9 mouse cellular contexts compared by ENCODE assay signal in genomic region chr9:103432122-103432778, GRCm38 (mm10). TPM values are rescaled to one million over a fixed set of nuclear protein-coding genes. Genes with fewer than 3 reads are reported as not detected.
A peak's percentile ranks its signal among the peaks of the same experiment; 100 is the strongest.
DNase-seq lines count a peak whose midpoint lies in the region; ATAC-seq and TF ChIP-seq lines count a peak whose summit lies in the region.
"Had no signal": no experiment of that assay in that cellular context is flagged by ENCODE, and none has a peak within 500 bp of the region (broad histone marks: within the 10 kb centered on the region; RNA-seq: fewer than 3 reads in every experiment).

No protein-coding gene starts in this region.

- H3K4me2 ChIP-seq in limb, embryonic 11.5 days (ENCODE audit: low read depth, severe bottlenecking): no peak overlapping the region
- H3K4me2 ChIP-seq in myocyte (ENCODE audit: low read depth): peak overlapping the region; percentile 49
- H3K4me2 ChIP-seq: liver, embryonic 15.5 days had no signal

- no peaks in the 10 kb centered on the region for H3K79me2 ChIP-seq in myocyte (ENCODE audit: control insufficient read depth, insufficient read depth)

- H3ac ChIP-seq in myocyte (ENCODE audit: control insufficient read depth, insufficient read length): no peak overlapping the region

- H3K27ac ChIP-seq in limb, embryonic 11.5 days (replicated peaks; ENCODE audit: low read depth, low read length): 0 out of 2 replicates have a peak overlapping the region, but pooled peaks have one; percentile 21
- no peak overlapping the region for H3K27ac ChIP-seq in limb, embryonic 10.5 days
- H3K27ac ChIP-seq: liver, embryonic 15.5 days had no signal

- no peak overlapping the region for H3K9ac ChIP-seq in limb, embryonic 11.5 days (ENCODE audit: low read length)
- H3K9ac ChIP-seq: liver, embryonic 15.5 days had no signal

- H3K27me3 ChIP-seq in limb, embryonic 11.5 days (ENCODE audit: control insufficient read depth, insufficient read depth, low read length): no peaks in the 10 kb centered on the region
- no peaks in the 10 kb centered on the region for H3K27me3 ChIP-seq in limb, embryonic 10.5 days (ENCODE audit: low read depth, poor library complexity, severe bottlenecking)
- no peaks in the 10 kb centered on the region for H3K27me3 ChIP-seq in myocyte (ENCODE audit: control insufficient read depth, insufficient read depth, insufficient read length)
- H3K27me3 ChIP-seq: liver, embryonic 15.5 days had no signal

- no peak for DNase-seq in limb, embryonic 11.5 days (ENCODE audit: low spot score)
- DNase-seq in limb, embryonic 10.5 days (ENCODE audit: low spot score): no peak
- peak; percentile 26 for DNase-seq in adrenal gland, postnatal 10 days
- DNase-seq in gastrocnemius, postnatal 10 days: peak; percentile 53
- no peak for DNase-seq in layer of hippocampus, adult 9-11 months
- DNase-seq in retina, postnatal 1 day: no peak

- H3K36me3 ChIP-seq in limb, embryonic 11.5 days (ENCODE audit: control insufficient read depth, insufficient read depth, low read length): no peaks in the 10 kb centered on the region
- H3K36me3 ChIP-seq in limb, embryonic 10.5 days: no peaks in the 10 kb centered on the region
- no peaks in the 10 kb centered on the region for H3K36me3 ChIP-seq in myocyte (ENCODE audit: control insufficient read depth, insufficient read depth)
- H3K36me3 ChIP-seq: liver, embryonic 15.5 days had no signal

- no peaks in the 10 kb centered on the region for H3K9me3 ChIP-seq in limb, embryonic 11.5 days (ENCODE audit: control insufficient read depth, low read length)
- H3K9me3 ChIP-seq in limb, embryonic 10.5 days (replicated peaks): no peaks in the 10 kb centered on the region
- H3K9me3 ChIP-seq: liver, embryonic 15.5 days had no signal

- H3K4me1 ChIP-seq in limb, embryonic 11.5 days (ENCODE audit: control insufficient read depth, insufficient read depth, low read length): peaks cover 10% of the 10 kb centered on the region; the same call in 1 of the 2 replicates
- H3K4me1 ChIP-seq in limb, embryonic 10.5 days: peaks cover 13% of the 10 kb centered on the region
- H3K4me1 ChIP-seq: liver, embryonic 15.5 days had no signal

- 45% methylated on average over 13 of the region's 13 CpGs for WGBS in limb, embryonic 11.5 days
- WGBS in limb, embryonic 10.5 days: 59% methylated on average over 13 of the region's 13 CpGs

- no peak overlapping the region for H3K4me3 ChIP-seq in limb, embryonic 11.5 days (ENCODE audit: low read depth, low read length)
- no peak overlapping the region for H3K4me3 ChIP-seq in limb, embryonic 10.5 days
- no peak overlapping the region for H3K4me3 ChIP-seq in myocyte
- H3K4me3 ChIP-seq: liver, embryonic 15.5 days had no signal

- ATAC-seq in limb, embryonic 11.5 days (ENCODE audit: insufficient number of reproducible peaks, low FRiP score, low TSS enrichment, low read depth): no peak
- ATAC-seq in erythroblast, adult 5-6 weeks (replicated peaks; ENCODE audit: low FRiP score, poor library complexity, severe bottlenecking): no peak

- TF ChIP-seq POLR2A in myocyte (IDR thresholded peaks at IDR 0.05; ENCODE audit: insufficient read length, low read depth): no peak

TF ChIP-seq in myocyte, 11 proteins besides CTCF, POLR2A, EP300 and RAD21:
- 0 out of 2 replicates have a peak, but pooled peaks have one; percentile 35 for TF ChIP-seq CEBPB (IDR thresholded peaks at IDR 0.05; ENCODE audit: insufficient read depth, poor library complexity, severe bottlenecking)
- peak; percentile 52 to 88 (median 86) for TF ChIP-seq MYOD1 (IDR thresholded peaks at IDR 0.05; ENCODE audit: control insufficient read depth in 1 of 3, insufficient read length in 2 of 3, low read depth in 2 of 3)
- peak; percentile 37 for TF ChIP-seq TCF3 (IDR thresholded peaks at IDR 0.05; ENCODE audit: insufficient read length, low read depth)
- no peak for TF ChIP-seq SRF (IDR thresholded peaks at IDR 0.05; ENCODE audit: control insufficient read depth, insufficient read length, low read depth)
- no peak for TF ChIP-seq MAX (IDR thresholded peaks at IDR 0.05; ENCODE audit: low read depth)
- no peak for TF ChIP-seq REST (IDR thresholded peaks at IDR 0.05; ENCODE audit: insufficient read depth, insufficient read length)
- peak; percentile 78 for TF ChIP-seq TCF12 (IDR thresholded peaks at IDR 0.05; ENCODE audit: insufficient read depth, poor library complexity, severe bottlenecking)
- TF ChIP-seq USF1 (IDR thresholded peaks at IDR 0.05; ENCODE audit: low read depth): no peak
- TF ChIP-seq MYOG (IDR thresholded peaks at IDR 0.05; ENCODE audit: control insufficient read depth in 1 of 3, insufficient read depth in 1 of 3, insufficient read length in 2 of 3, low read depth in 2 of 3): peak; percentile 70 to 96 (median 89)

RNA-seq across cellular contexts. Expression of gene Bfsp2, which starts 48.0 kb away (rescaled TPM):
- polyA plus RNA-seq in limb, embryonic 11.5 days (2014; fragmentation: Nextera tagmentation; extraction: Ambion mirVana): 0.85 and 1.1 TPM in 2 replicates
- polyA plus RNA-seq in limb, embryonic 10.5 days (2016; fragmentation: Nextera tagmentation; extraction: Ambion mirVana): 0.23 and 1.0 TPM in 2 replicates
- total RNA-seq in adrenal gland, postnatal 10 days (2021): under 1 TPM; 0.55 to 0.60 TPM
- total RNA-seq in gastrocnemius, postnatal 10 days (2021): 1 to 10 TPM in 1 of 2 experiments, under 1 TPM in 1; 0.72 to 1.1 TPM
- 0.25 TPM for polyA plus RNA-seq in myocyte (2012; fragmentation: generic; extraction: Trizol)
- total RNA-seq in erythroblast, adult 5-6 weeks (2015; ENCODE audit: low replicate concordance): not detected in 2 replicates
- total RNA-seq in erythroblast, adult 5-6 weeks (2017; ENCODE audit: low replicate concordance): not detected in 2 replicates

Comparison
In these comparisons a context has a peak if more than half of its experiments do, and no peak if none do; other contexts are left out.
1. DNase-seq: peak in adrenal gland, postnatal 10 days (single experiment) and gastrocnemius, postnatal 10 days (single experiment); none in limb, embryonic 11.5 days (single experiment), limb, embryonic 10.5 days (single experiment), layer of hippocampus, adult 9-11 months (single experiment) and retina, postnatal 1 day (single experiment).